Mouse (Mus musculus) cerebellum, adult (tissue): Measurements from ENCODE around the gene Umad1.

Source experiments
- ATAC-seq: cut with Nextera tagmentation; 2 replicates; pipeline ENCODE4 v1.9.2; 2017; ENCODE audit warnings: mild to moderate bottlenecking, moderate library complexity, mixed read lengths; ENCODE audit not compliant: insufficient number of reproducible peaks, low FRiP score, low TSS enrichment

Umad1 gene

DNA sequence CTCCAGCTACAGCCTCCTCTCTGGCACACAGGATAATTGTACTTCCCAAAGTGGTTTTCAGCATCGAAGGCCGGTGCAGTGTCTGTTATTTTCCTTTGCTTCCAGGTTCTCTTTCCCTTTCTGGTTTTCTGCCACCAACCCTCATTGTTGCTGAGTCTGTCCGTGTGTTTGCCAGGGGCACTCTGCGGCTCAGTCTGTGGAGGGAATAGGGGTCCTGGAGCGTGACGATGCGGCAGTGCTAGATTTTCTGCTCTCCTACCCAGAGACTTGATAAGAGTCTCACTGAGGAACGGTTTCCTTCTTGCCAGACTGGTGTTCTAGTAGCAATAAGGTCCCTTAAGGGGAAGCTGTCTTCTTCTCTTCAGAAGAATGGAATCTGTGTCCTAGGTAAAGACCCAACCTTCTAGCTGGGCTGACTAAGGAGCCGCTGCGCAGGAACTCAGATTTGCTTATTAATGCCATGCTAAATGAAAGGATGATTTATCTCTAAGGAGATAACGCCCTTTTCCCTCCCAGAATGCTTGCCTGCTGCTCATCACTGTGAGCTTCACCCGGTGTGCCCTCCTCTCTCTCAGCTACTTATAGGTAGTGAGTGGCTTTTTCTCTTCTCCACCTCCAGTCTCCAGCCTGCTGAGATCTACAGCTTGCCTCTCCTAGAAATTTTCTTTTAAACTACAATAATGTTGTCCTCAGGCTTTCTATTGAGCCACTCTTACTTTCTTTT is 105.1 kb downstream of the Umad1 start:
- ATAC-seq = peak; percentile 64

DNA sequence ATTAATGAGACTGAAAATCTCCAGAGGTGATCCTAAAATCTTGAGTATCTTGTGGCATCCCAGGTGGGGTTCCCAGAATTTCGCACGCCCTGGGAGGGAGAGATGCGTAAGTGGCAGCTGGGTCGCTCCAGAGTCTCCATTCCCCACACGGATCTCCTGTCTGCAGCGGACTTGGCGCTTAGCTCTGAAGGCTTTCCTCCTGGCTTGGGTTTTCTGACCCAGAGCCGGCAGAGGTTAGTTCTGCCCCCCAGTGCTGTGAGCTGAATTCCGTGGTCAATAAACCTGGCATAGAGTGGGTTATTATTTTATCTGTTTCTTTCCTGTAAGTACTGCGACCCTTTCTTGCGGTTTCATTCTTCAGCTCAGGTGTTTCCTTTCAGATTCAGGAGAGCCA is 105.7 kb downstream of the Umad1 start:
- no peak for ATAC-seq

DNA sequence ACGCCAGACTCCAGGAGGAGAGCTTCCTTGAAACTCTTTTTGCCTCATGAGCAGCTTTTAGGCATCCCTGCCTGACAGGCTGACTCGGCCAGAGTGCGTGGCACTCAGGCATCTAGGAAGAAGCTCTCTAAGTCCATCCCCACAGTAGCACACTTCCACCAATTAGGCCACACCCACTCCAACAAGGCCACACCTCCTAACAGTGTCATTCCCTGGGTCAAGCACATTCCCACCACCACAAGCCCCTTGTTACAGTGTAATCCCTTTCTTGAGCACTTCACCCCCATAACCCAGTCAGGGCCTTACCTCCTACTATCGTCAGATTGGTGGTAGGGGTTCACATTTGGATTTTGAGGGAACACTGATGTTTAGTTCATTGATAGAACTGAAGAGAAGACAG is 108.6 kb downstream of the Umad1 start:
- no peak for ATAC-seq

DNA sequence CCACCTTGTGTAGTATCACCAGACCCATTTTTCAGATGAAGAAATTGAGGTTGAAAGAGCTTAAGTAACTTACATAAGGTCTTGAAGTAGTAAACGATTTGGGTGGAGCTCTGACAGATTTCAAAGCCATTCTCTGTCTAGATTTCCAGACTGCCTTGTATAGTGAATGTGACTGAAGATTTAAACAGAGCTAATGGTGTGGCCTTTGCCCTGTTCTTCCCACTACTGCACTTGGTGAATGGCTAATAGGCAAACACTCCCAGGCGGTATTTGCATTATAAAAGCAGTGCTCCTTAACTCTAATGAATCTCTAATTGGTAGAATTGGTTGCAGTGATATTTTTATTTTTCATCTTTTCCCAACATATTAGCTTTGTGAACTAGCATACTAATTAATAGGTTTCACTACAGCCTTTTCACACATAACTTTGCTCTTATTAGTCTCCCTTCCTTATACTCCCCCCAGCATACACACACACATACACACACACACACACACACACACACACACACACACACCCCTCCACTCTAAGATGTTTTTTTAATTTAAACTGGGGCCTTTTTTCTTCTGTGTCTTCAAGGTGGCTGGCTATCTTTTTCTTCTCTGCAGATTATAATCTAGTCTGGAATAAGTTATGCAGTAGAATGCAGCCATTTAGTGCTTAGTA is 109.2 kb downstream of the Umad1 start:
- no peak for ATAC-seq

DNA sequence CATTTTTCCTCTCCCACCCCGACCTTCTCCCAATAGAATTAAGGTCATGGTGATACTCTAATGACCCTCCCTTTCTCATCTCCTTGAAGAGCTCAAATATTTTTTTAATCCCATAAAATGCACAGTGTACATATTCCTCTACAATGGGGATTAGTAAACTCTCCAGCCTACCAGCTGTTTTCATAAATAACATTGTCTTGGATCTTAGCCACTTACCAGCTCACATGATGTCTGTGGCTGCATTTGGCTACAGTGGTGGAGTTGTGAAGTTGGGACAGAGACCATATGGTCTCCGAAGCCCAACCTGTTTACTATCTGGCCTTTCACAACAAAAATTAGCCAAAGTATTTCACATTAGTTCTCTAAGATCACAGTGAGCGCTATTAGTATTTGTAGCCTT is 111.5 kb downstream of the Umad1 start:
- no peak for ATAC-seq

- ATAC-seq = no peak
Observed at GRCm38 (mm10) chr6:8373051-8373450, 114.0 kb downstream of the Umad1 start.

DNA sequence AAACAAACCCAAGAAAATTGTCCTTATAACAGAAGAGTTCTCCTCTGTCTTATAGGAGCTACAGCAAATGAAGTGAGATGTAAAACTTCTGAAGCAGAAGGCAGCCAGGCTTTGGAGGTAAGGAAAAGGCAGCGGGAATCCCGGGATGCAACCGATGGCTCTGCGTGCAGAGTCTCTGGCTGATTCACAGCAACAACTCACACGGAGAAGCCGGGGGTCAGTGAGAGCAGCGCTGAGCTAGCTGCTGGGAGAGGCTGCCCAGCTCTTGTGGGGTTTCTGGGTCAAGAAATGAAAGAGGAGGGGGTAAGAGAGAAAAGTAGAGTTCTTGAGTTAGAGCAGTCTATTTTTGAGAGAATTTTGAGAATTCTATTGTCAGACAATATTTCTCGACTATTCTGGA is 114.8 kb downstream of the Umad1 start:
- ATAC-seq = no peak

- ATAC-seq = no peak
Observed at GRCm38 (mm10) chr6:8374290-8374689, 115.2 kb downstream of the Umad1 start.

- ATAC-seq = no peak
Observed at GRCm38 (mm10) chr6:8374712-8375111, 115.6 kb downstream of the Umad1 start.

DNA sequence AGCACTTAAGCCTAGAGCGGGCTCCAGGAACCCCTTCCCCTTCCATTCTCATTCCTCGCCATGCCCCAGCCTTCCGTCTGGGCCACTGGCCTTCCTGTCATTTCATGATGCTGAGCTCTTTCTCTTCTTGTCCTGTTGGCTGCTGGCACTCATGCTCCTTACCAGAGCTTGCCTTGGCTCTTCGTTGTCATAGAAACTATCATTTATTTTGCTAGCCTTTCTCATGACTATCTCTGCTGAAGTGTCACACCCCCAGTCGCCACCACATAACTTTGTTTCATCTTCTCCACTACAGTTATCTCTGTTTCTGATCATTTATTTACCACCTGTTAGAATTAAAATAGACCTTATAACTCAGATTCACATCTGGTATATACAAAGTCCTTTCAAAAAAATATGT is 117.3 kb downstream of the Umad1 start:
- ATAC-seq = no peak

- ATAC-seq = no peak
Observed at GRCm38 (mm10) chr6:8377667-8378066, 118.6 kb downstream of the Umad1 start.

DNA sequence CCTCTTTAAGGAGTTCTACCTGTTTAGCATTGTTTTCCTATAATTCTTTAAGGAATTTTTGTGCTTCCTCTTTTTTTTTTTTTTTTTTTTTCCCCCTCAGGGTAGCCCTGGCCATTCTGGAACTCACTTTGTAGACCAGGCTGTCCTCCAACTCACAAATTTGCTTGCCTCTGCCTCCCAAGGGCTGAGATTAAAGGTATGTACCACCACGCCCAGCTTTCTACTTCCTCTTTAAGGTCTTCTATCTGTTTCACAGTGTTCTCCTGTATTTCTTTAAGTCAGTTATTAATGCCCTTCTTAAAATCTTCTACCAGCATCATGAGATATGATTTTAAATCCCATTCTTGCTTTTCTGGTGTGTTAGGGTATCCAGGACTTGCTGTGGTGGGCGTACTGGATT is 130.2 kb downstream of the Umad1 start:
- no peak for ATAC-seq

GRCm38 (mm10) chr6:8390296-8390695 is 131.2 kb downstream of the Umad1 start:
- ATAC-seq = no peak

GRCm38 (mm10) chr6:8390935-8391334 is 131.8 kb downstream of the Umad1 start:
- ATAC-seq = no peak

- no peak for ATAC-seq
Observed at GRCm38 (mm10) chr6:8393029-8393428, 133.9 kb downstream of the Umad1 start.

DNA sequence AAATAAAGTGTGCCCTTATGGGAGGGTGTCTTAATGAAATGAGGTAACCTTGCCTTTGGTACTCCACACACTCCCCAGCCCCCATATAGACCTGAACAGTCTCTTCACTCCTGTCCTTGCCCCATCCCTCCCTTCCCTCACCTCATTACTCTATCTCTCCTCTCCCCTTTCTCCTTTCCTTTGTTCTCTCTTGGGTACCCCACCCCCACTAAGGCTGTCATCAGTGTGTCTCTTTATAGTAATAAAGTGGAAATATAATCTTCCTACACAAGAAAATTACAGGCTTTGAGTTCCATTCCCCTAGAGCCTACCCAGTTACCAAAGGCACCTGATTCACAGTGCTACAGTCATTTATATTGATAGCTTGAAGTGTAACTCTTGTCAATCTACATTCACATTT is 135.0 kb downstream of the Umad1 start:
- no peak for ATAC-seq

DNA sequence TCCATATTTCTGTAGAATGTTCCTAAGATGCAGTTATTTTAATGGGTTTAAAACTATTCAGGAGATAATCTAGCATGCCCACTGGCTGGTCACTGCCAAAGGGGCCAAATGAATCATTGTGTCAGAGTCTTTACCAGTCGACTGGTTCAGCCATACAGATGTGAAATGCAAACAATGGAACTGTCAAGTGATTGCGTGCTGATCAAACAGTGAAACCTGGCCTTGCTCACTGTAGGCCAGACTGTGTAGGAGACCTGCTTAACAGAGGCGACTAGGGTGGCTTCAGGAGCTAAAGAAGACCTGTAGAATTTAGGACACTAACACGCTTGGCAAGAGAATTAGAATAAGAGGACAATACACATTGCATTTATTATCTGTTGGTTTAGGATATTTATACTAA is 136.0 kb downstream of the Umad1 start:
- no peak for ATAC-seq

DNA sequence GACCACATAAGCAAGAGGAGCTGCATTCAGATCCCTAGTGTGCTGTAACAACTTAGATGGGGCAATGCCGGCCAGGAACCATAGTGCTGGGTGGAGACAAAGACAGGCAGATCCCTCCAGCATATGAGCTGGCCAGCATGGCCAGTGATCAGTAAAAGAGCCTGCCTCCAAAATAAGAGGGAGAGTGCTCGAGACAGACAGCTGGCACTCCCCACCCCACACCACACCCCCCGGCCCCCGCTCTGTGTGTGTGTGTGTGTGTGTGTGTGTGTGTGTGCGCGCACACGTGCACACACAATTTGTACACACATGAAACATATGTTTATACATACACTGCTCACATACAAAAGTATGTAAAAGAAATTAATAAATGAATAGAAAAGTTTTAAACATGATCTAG is 138.2 kb downstream of the Umad1 start:
- ATAC-seq = no peak

- no peak for ATAC-seq
Observed at GRCm38 (mm10) chr6:8399710-8400109, 140.6 kb downstream of the Umad1 start.

DNA sequence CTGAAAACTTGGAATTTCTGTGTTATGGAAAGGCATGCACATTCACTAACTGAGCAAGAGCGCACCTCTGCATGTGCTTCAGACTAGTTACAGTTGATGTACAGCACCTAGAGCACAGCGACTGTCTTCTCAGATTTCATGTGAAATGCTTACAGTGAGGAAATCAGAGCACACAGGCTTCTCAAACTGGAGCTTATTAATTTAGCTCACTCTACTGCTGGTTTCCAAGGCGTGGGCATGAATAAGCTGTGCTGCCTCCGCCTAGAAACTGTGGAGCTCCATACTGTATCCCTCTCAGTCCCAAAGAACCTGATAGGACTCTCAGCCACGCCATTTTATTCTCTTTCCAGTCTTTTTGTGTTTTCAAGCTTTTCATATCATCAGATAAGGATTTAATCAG is 144.0 kb downstream of the Umad1 start:
- no peak for ATAC-seq

DNA sequence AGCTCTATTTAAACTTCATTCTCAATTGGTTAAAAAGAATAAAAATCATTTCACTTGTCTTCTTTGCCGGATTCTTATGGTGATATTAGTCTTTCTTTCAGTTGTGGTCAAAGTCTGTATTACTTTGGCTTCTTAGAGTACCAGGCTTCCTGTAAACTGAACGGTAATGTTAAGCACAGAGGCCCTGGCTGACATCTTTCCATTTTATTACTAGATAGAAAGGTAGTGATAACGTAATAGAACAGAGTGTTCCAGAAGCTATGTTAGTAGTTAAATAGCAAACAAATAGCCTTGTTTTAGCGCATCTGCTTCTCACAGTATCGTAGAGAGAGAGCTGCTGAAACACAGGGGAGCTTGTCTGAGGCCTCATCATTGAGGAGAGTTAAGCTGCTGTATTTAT is 146.8 kb downstream of the Umad1 start:
- ATAC-seq = no peak

DNA sequence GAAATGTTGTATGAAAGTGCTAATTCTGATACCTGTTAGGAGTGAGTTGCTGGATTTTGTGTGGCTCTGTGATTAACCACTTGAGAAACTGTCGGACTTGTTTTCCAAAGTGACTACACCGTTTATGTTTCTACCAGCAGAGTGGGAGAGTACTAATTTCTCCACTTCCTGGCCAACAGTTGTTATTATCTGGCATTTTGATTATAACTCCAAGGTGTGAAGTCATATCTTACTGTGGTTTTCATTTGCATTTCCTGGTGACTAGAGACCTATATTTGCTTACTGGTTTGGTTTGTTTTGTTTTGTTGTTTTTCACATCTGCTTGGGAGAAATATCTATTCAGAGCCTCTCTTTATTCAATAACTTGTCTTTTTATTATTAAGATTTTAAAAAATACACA is 149.2 kb downstream of the Umad1 start:
- ATAC-seq = no peak
